Mouse (Mus musculus) megakaryocyte, embryonic 14.5 days (primary cell): Measurements from ENCODE around the gene Gm20388.

Experiments
- FLI1 ChIP-seq: IDR thresholded peaks from 2 replicates; pipeline ENCODE4 v1.6.1; 2012; ENCODE audit warnings: low read length, inconsistent platforms, mixed read lengths
- GATA1 ChIP-seq: IDR thresholded peaks from 3 replicates; pipeline ENCODE4 v1.6.1; 2012; ENCODE audit warnings: mixed read lengths, low read length, inconsistent platforms, borderline replicate concordance

- TF ChIP-seq GATA1 (no peak), FLI1 (no peak)
Observed at GRCm38 (mm10) chr8:120498926-120499605, 588.4 kb downstream of the Gm20388 start.
